Mouse (Mus musculus) embryonic facial prominence, embryonic 13.5 days (tissue): ENCODE results near the gene Disp1. TPM values are rescaled to one million over a fixed set of nuclear protein-coding genes. Genes with fewer than 3 reads are reported as not detected.

ENCODE experiments used
- ATAC-seq: fragments of 200-750 bp; cut with Nextera tagmentation; 2 replicates; pipeline ENCODE4 v1.8.0; 2017; ENCODE audit warnings: low read depth; ENCODE audit not compliant: insufficient number of reproducible peaks, insufficient read depth, low FRiP score, low TSS enrichment
- H3K27ac ChIP-seq: fragments of 300-500 bp; sonication (generic); 2 replicates; pipeline ENCODE4 v1.5.1; 2015; ENCODE audit warnings: moderate library complexity, mild to moderate bottlenecking, inconsistent platforms
- H3K27me3 ChIP-seq: fragments of 300-500 bp; sonication (generic); 2 replicates; pipeline ENCODE4 v1.6.1; 2015; ENCODE audit warnings: mild to moderate bottlenecking, inconsistent platforms
- H3K36me3 ChIP-seq: fragments of 300-500 bp; sonication (generic); 2 replicates; pipeline ENCODE4 v1.6.1; 2015; ENCODE audit warnings: mild to moderate bottlenecking, inconsistent platforms
- H3K4me1 ChIP-seq: fragments of 300-500 bp; sonication (generic); 2 replicates; pipeline ENCODE4 v1.6.1; 2015; ENCODE audit warnings: inconsistent platforms
- H3K4me2 ChIP-seq: fragments of 300-500 bp; sonication (generic); 2 replicates; pipeline ENCODE4 v1.6.1; 2015; ENCODE audit warnings: moderate library complexity, mild to moderate bottlenecking, inconsistent platforms
- H3K4me3 ChIP-seq: fragments of 300-500 bp; sonication (generic); 2 replicates; pipeline ENCODE4 v1.5.1; 2015; ENCODE audit warnings: mild to moderate bottlenecking, inconsistent platforms
- H3K9ac ChIP-seq: fragments of 300-500 bp; sonication (generic); 2 replicates; pipeline ENCODE4 v1.6.1; 2015; ENCODE audit warnings: mild to moderate bottlenecking, inconsistent platforms
- H3K9me3 ChIP-seq: fragments of 300-500 bp; sonication (generic); 2 replicates; pipeline ENCODE4 v1.6.1; 2016; ENCODE audit warnings: inconsistent platforms
- WGBS: fragments of 180-500 bp; shearing (Covaris S2); methylation state at CpG from one replicate; pipeline ENCODE4 v1.1.7; 2015; ENCODE audit warnings: mixed read lengths; 5-methylcytosine and 5-hydroxymethylcytosine counted together
- microRNA-seq: library from miRNA; unstranded; fragments of <30 nt; microRNA quantifications from one replicate; pipeline ENCODE4, GENCODE M21; 2016
- polyA plus RNA-seq: library from polyadenylated mRNA; unstranded; fragments of >200 nt; fragmentation: Nextera tagmentation; extraction: Ambion mirVana; gene quantifications from 2 replicates; pipeline ENCODE4 v1.2.1, GENCODE M21; 2015

Disp1 gene
- polyA plus RNA-seq, 1 experiment from 2014 or later, result 17.2 TPM

- Histone ChIP-seq H3K27me3 (no peaks in the 10 kb centered on the region), H3K4me1 (peaks cover 43% of the 10 kb centered on the region), H3K4me3 (no peak overlapping the region), H3K9me3 (no peaks in the 10 kb centered on the region), H3K36me3 (no peaks in the 10 kb centered on the region), H3K4me2 (no peak overlapping the region), H3K9ac (no peak overlapping the region), H3K27ac (no peak overlapping the region)
- WGBS, result 41% methylated on average over 7 of the region's 7 CpGs
- ATAC-seq, result no peak
Measured at GRCm38 (mm10) chr1:183047191-183047912, 174.0 kb downstream of the Disp1 start.

DNA sequence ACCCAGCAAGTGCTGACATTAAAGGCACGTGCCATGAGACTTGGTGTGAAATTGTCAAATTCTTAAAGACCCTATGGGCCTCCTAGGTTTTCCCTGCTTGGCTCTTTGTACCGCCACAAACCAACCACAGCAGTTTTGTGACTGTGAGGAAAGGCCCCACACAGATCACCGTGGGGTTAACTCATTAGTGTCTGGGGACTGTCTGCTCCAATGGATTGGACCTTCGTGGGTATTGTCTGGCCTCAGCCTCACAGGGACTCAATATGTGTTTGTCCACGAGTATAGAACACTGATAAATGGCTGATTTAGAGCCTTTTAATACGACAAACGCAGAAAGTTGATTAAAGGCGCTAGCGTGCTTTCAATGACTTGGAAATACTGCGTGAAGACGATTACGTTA, 175.2 kb downstream of the Disp1 start:
- Histone ChIP-seq H3K36me3 (no peaks in the 10 kb centered on the region), H3K4me2 (no peak overlapping the region), H3K4me1 (peaks cover 43% of the 10 kb centered on the region), H3K9ac (no peak overlapping the region), H3K27me3 (no peaks in the 10 kb centered on the region), H3K9me3 (no peaks in the 10 kb centered on the region), H3K4me3 (no peak overlapping the region), H3K27ac (no peak overlapping the region)
- WGBS, result 51% methylated on average over 12 of the region's 12 CpGs
- no peak for ATAC-seq

- no peak for ATAC-seq
- Histone ChIP-seq H3K4me2 (no peak overlapping the region), H3K4me3 (no peak overlapping the region), H3K9me3 (no peaks in the 10 kb centered on the region), H3K36me3 (no peaks in the 10 kb centered on the region), H3K4me1 (peaks cover 40% of the 10 kb centered on the region), H3K9ac (no peak overlapping the region), H3K27me3 (peaks cover 6% of the 10 kb centered on the region), H3K27ac (no peak overlapping the region)
- WGBS, result 43% methylated on average over 13 of the region's 13 CpGs
Measured at GRCm38 (mm10) chr1:183043161-183043812, 178.0 kb downstream of the Disp1 start.

DNA sequence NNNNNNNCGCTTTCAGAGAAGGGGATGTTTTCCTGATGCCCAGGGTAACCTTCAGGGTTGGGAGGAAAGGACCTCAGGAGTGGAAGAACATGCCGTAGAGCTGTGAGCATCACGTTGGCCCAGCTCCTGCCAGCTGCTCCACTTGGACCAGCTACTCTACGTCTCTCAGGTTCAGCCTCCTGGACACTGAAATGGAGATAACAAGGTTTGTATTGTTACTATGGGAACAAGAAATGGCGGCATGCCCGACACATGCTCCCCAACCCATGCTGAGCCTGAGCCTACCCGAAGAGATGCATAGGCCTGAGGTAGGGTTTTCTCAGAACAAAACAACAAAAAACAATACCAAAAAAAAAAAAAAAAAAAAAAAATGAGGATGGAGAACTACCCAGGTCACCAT, 179.6 kb downstream of the Disp1 start:
- no peak overlapping the region for H3K27ac ChIP-seq
- WGBS, result 90% methylated on average over 6 of the region's 7 CpGs
- peaks cover 24% of the 10 kb centered on the region for H3K4me1 ChIP-seq
- H3K4me2 ChIP-seq, result no peak overlapping the region
- H3K27me3 ChIP-seq, result peaks cover 6% of the 10 kb centered on the region
- H3K9me3 ChIP-seq, result no peaks in the 10 kb centered on the region
- H3K9ac ChIP-seq, result no peak overlapping the region
- H3K36me3 ChIP-seq, result no peaks in the 10 kb centered on the region
- no peak overlapping the region for H3K4me3 ChIP-seq
- no peak for ATAC-seq

- Histone ChIP-seq H3K4me2 (no peak overlapping the region), H3K9ac (no peak overlapping the region), H3K9me3 (no peaks in the 10 kb centered on the region), H3K4me3 (no peak overlapping the region), H3K4me1 (peaks cover 16% of the 10 kb centered on the region), H3K36me3 (no peaks in the 10 kb centered on the region), H3K27ac (no peak overlapping the region), H3K27me3 (peaks cover 6% of the 10 kb centered on the region)
- 0 out of 2 replicates have a peak, but pooled peaks have one; percentile 26 for ATAC-seq
- WGBS, result 66% methylated on average over 11 of the region's 11 CpGs
Measured at GRCm38 (mm10) chr1:183040847-183041382, 180.4 kb downstream of the Disp1 start.

DNA sequence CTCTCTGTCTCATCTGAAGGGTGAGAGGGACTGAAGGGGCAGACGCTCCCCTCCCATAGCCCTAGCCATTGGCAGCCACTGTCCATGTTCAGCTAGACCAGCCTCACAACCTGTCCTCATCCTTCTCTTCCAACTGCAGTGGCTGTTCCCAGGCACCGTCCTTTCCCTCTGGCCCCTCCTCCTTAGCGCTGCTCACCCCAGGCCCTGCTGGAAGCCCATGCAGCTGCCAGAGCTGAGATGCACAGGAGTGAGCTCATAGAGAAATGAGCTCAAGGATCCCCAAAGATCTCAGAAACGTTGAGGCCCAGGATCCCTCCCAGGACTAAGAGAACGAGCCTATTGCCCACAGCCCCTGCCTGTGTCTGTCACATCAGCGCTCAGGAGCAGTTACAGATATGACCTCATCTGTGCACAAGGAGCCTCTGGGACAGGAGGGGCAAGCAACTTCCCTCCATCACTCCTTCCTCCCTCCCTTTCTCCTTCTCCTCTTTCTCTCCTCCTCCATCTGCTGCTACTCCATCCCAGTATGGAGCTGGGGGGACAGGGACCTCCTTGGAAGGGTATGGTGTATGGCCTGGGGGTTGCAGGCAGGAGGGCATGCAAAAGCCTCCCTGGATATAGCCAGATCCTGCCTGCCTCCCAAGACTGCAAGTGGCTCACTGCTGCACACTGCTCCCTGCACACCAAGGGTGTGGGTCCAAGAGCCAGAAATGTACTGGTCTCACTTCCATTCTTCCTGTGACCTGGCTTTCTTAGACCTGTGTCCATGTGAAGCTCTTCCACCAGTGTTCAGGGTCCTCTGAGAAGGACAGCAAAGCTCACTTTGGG, 181.2 kb downstream of the Disp1 start:
- Histone ChIP-seq H3K4me2 (no peak overlapping the region), H3K9ac (no peak overlapping the region), H3K36me3 (no peaks in the 10 kb centered on the region), H3K4me1 (peaks cover 13% of the 10 kb centered on the region), H3K4me3 (no peak overlapping the region), H3K27ac (no peak overlapping the region), H3K9me3 (no peaks in the 10 kb centered on the region), H3K27me3 (peaks cover 6% of the 10 kb centered on the region)
- 48% methylated on average over 6 of the region's 6 CpGs for WGBS
- ATAC-seq, result no peak

DNA sequence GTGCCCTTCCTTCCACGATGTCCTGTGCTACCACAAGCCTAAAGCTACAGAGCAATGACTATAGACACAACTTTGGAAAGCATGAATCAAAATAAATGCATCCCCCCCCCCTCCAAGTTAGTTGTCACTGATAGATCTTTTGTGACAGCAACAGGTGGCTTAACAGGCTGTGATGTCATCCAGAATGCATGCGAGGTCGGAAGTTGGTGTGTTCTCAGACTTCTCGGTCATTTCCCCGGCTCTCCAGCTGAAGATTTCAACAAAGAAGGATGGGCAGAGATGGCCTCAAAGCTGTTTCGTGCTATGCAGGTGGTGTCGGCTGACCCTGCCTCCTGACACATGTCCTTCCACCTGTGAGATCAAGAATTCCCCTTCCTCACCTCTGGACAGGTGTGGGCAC, 181.9 kb downstream of the Disp1 start:
- ATAC-seq, result no peak
- no peak overlapping the region for H3K4me2 ChIP-seq
- WGBS, result 81% methylated on average over 7 of the region's 7 CpGs
- no peak overlapping the region for H3K4me3 ChIP-seq
- no peaks in the 10 kb centered on the region for H3K9me3 ChIP-seq
- peaks cover 6% of the 10 kb centered on the region for H3K27me3 ChIP-seq
- H3K36me3 ChIP-seq, result no peaks in the 10 kb centered on the region
- no peak overlapping the region for H3K9ac ChIP-seq
- H3K27ac ChIP-seq, result no peak overlapping the region
- peaks cover 13% of the 10 kb centered on the region for H3K4me1 ChIP-seq

Small RNA genes within 50 kb of the gene (microRNA-seq; reads per million reads assigned to microRNA genes)
- gene Gm24975, result not detected

Other genes with a start within 250 kb of the Disp1 start
- gene Aida, start 75.1 kb upstream of the Disp1 start, polyA plus RNA-seq, result 62.9 and 65.3 TPM in 2 replicates
- gene Brox, start 75.7 kb upstream of the Disp1 start, polyA plus RNA-seq, result 38.2 and 42.1 TPM in 2 replicates
- gene Mia3, start 148.0 kb upstream of the Disp1 start, polyA plus RNA-seq, result 106 and 113 TPM in 2 replicates
- 26.3 and 26.4 TPM in 2 replicates for gene Taf1a, start 167.5 kb upstream of the Disp1 start, polyA plus RNA-seq
- 0.11 and 0.53 TPM in 2 replicates for gene Hhipl2, start 196.7 kb upstream of the Disp1 start, polyA plus RNA-seq